ENCODE assay signal across 8 mouse cellular contexts in genomic region chr5:121834241-121834606, GRCm38 (mm10). TPM values are rescaled to one million over a fixed set of nuclear protein-coding genes. Genes with fewer than 3 reads are reported as not detected.
DNase-seq lines count a peak whose midpoint lies in the region; ATAC-seq and TF ChIP-seq lines count a peak whose summit lies in the region.

No protein-coding gene starts in this region.

- no peak overlapping the region for H3K9ac ChIP-seq in lung, embryonic 14.5 days
- H3K9ac ChIP-seq in hindbrain, embryonic 16.5 days (ENCODE audit: low read depth, low read length), result no peak overlapping the region
- H3K9ac ChIP-seq in neural tube, embryonic 13.5 days, result no peak overlapping the region

- H3K36me3 ChIP-seq in erythroblast, embryonic 14.5 days (ENCODE audit: control insufficient read depth), result peaks cover 27% of the 10 kb centered on the region
- no peaks in the 10 kb centered on the region for H3K36me3 ChIP-seq in lung, embryonic 14.5 days (ENCODE audit: insufficient read depth)
- no peaks in the 10 kb centered on the region for H3K36me3 ChIP-seq in hindbrain, embryonic 16.5 days (ENCODE audit: control insufficient read depth, insufficient read depth, low read length)
- no peaks in the 10 kb centered on the region for H3K36me3 ChIP-seq in neural tube, embryonic 13.5 days

- H3K9me3 ChIP-seq in erythroblast, embryonic 14.5 days (ENCODE audit: control insufficient read depth, low read length), result no peaks in the 10 kb centered on the region
- H3K9me3 ChIP-seq in lung, embryonic 14.5 days (ENCODE audit: low read depth, low read length), result no peaks in the 10 kb centered on the region
- no peaks in the 10 kb centered on the region for H3K9me3 ChIP-seq in hindbrain, embryonic 16.5 days (ENCODE audit: control insufficient read depth, low read length)
- H3K9me3 ChIP-seq in neural tube, embryonic 13.5 days, result no peaks in the 10 kb centered on the region

- no peak for TF ChIP-seq CTCF in lung, embryonic 14.5 days (IDR thresholded peaks at IDR 0.05; ENCODE audit: low read depth)

- peaks cover 21% of the 10 kb centered on the region for H3K27me3 ChIP-seq in erythroblast, embryonic 14.5 days (ENCODE audit: control insufficient read depth)
- no peaks in the 10 kb centered on the region; the same call in 1 of the 2 replicates for H3K27me3 ChIP-seq in lung, embryonic 14.5 days (ENCODE audit: insufficient read depth, low read length)
- H3K27me3 ChIP-seq in hindbrain, embryonic 16.5 days (replicated peaks; ENCODE audit: control insufficient read depth, insufficient read depth, low read length), result peaks cover 12% of the 10 kb centered on the region
- H3K27me3 ChIP-seq in neural tube, embryonic 13.5 days, result peaks cover 55% of the 10 kb centered on the region

- DNase-seq in lung, embryonic 14.5 days, result no peak
- no peak for DNase-seq in lung, postnatal 36 days
- DNase-seq in adrenal gland, adult 18-20 months (ENCODE audit: low spot score in 2 of 2), result no peak
- no peak for DNase-seq in cerebellum, adult 8-10 months

- H3K4me3 ChIP-seq in erythroblast, embryonic 14.5 days (replicated peaks), result peak overlapping the region; percentile 2
- peak overlapping the region; percentile 78 for H3K4me3 ChIP-seq in lung, embryonic 14.5 days (ENCODE audit: low read depth, low read length)
- no peak overlapping the region for H3K4me3 ChIP-seq in hindbrain, embryonic 16.5 days (ENCODE audit: low read length)
- 0 out of 2 replicates have a peak overlapping the region, but pooled peaks have one; percentile 2 for H3K4me3 ChIP-seq in neural tube, embryonic 13.5 days

- H3K27ac ChIP-seq in lung, embryonic 14.5 days (ENCODE audit: low read depth), result peak overlapping the region; percentile 48; the same call in 1 of the 2 replicates
- no peak overlapping the region for H3K27ac ChIP-seq in hindbrain, embryonic 16.5 days (ENCODE audit: low read depth, low read length)
- no peak overlapping the region for H3K27ac ChIP-seq in neural tube, embryonic 13.5 days (replicated peaks)

- H3K4me2 ChIP-seq in lung, embryonic 14.5 days, result peak overlapping the region; percentile 85
- H3K4me2 ChIP-seq in hindbrain, embryonic 16.5 days (ENCODE audit: low read length), result peak overlapping the region; percentile 8; the same call in 1 of the 2 replicates
- peak overlapping the region; percentile 92 for H3K4me2 ChIP-seq in neural tube, embryonic 13.5 days

- 69% methylated on average over 7 of the region's 7 CpGs for WGBS in lung, embryonic 14.5 days
- WGBS in hindbrain, embryonic 16.5 days, result 89% methylated on average over 7 of the region's 7 CpGs
- WGBS in neural tube, embryonic 13.5 days, result 75% methylated on average over 7 of the region's 7 CpGs

- ATAC-seq in erythroblast, adult 5-6 weeks (replicated peaks; ENCODE audit: low FRiP score, poor library complexity, severe bottlenecking), result no peak
- ATAC-seq in lung, embryonic 14.5 days (ENCODE audit: insufficient read depth), result no peak
- ATAC-seq in hindbrain, embryonic 16.5 days, result no peak
- no peak for ATAC-seq in neural tube, embryonic 13.5 days (ENCODE audit: low read depth)

- peaks cover 76% of the 10 kb centered on the region for H3K4me1 ChIP-seq in erythroblast, embryonic 14.5 days (ENCODE audit: control insufficient read depth)
- peaks cover 41% of the 10 kb centered on the region for H3K4me1 ChIP-seq in lung, embryonic 14.5 days (ENCODE audit: insufficient read depth)
- H3K4me1 ChIP-seq in hindbrain, embryonic 16.5 days (ENCODE audit: control insufficient read depth, insufficient read depth, low read depth, low read length), result peaks cover 28% of the 10 kb centered on the region
- peaks cover 71% of the 10 kb centered on the region for H3K4me1 ChIP-seq in neural tube, embryonic 13.5 days (replicated peaks)

RNA-seq across cellular contexts. Expression of gene Sh2b3, which starts 3.2 kb away (rescaled TPM):
- polyA plus RNA-seq in erythroblast, embryonic 14.5 days (2012), result 1.8 and 2.0 TPM in 2 replicates
- 9.0 and 18.1 TPM in 2 replicates for total RNA-seq in erythroblast, adult 5-6 weeks (2015; ENCODE audit: low replicate concordance)
- total RNA-seq in erythroblast, adult 5-6 weeks (2017; ENCODE audit: low replicate concordance), result 5.5 and 6.0 TPM in 2 replicates
- polyA plus RNA-seq in lung, embryonic 14.5 days (2014; fragmentation: Nextera tagmentation; extraction: Ambion mirVana), result 24.2 and 26.4 TPM in 2 replicates
- polyA plus RNA-seq in hindbrain, embryonic 16.5 days (2015; fragmentation: Nextera tagmentation; extraction: Ambion mirVana), result 5.2 and 6.9 TPM in 2 replicates
- 6.9 and 7.7 TPM in 2 replicates for polyA plus RNA-seq in neural tube, embryonic 13.5 days (2015; fragmentation: Nextera tagmentation; extraction: Ambion mirVana)
- 10 to 100 TPM; 28.4 to 29.6 TPM for total RNA-seq in adrenal gland, adult 18-20 months (2021)

RNA-seq across cellular contexts. Expression of gene Pheta1, which starts 14.6 kb away (rescaled TPM):
- 0.16 and 0.17 TPM in 2 replicates for polyA plus RNA-seq in erythroblast, embryonic 14.5 days (2012)
- 0.19 and 0.84 TPM in 2 replicates for total RNA-seq in erythroblast, adult 5-6 weeks (2015; ENCODE audit: low replicate concordance)
- 0.70 TPM in 1 of 2 replicates, not detected in the other for total RNA-seq in erythroblast, adult 5-6 weeks (2017; ENCODE audit: low replicate concordance)
- polyA plus RNA-seq in lung, embryonic 14.5 days (2014; fragmentation: Nextera tagmentation; extraction: Ambion mirVana), result 22.2 TPM in 2 replicates
- 34.1 and 39.5 TPM in 2 replicates for polyA plus RNA-seq in hindbrain, embryonic 16.5 days (2015; fragmentation: Nextera tagmentation; extraction: Ambion mirVana)
- polyA plus RNA-seq in neural tube, embryonic 13.5 days (2015; fragmentation: Nextera tagmentation; extraction: Ambion mirVana), result 41.1 and 41.5 TPM in 2 replicates
- 1 to 10 TPM; 5.1 to 5.4 TPM for total RNA-seq in adrenal gland, adult 18-20 months (2021)

Comparison
In these comparisons a context has a peak if more than half of its experiments do, and no peak if none do; other contexts are left out.
1. H3K4me2 ChIP-seq: peak in every context shown above with its lines; median percentile 92 in neural tube, embryonic 13.5 days; 85 in lung, embryonic 14.5 days; 8 in hindbrain, embryonic 16.5 days.
2. RNA of gene Pheta1, which starts 14.6 kb away (polyA plus RNA-seq): 41.1 to 41.5 TPM in neural tube, embryonic 13.5 days, 34.1 to 39.5 TPM in hindbrain, embryonic 16.5 days and 22.2 TPM in lung, embryonic 14.5 days; 0.16 to 0.17 TPM in erythroblast, embryonic 14.5 days; every median in the first group is over 10 times any median in the second.